Mouse (Mus musculus) CD4-positive naive resting alpha-beta T cell, adult 57 days (primary cell): ENCODE data around the gene Nin. TPM values are rescaled to one million over a fixed set of nuclear protein-coding genes. Genes with fewer than 3 reads are reported as not detected.

ENCODE experiments used
- total RNA-seq: library from RNA; stranded (reverse); gene quantifications from one replicate; pipeline ENCODE4 v1.2.4, GENCODE M21; 2023

Nin gene
- total RNA-seq = 95.7 TPM

DNA sequence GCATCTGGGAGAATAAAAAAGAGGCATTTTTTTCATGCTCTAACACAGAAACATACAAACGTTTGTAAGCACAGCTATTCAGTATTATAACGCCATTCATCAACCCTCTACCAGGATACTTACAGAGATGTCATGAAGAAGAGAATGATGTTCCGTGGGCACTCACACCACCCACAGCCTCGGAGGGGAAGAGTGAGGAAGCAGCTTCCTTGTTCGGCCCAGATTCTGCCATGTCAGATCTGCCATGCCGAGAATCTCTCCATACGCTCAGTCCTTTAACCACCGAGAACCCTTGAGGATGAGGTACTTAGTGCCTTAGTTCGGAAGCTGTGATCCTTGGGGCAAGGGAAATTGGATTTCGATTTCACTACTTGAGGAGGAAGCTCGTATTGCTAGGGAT is at the start of gene Nin:
Gene Nin (minus strand): TSS at position 367 of the 400 bp plus-strand sequence.

DNA sequence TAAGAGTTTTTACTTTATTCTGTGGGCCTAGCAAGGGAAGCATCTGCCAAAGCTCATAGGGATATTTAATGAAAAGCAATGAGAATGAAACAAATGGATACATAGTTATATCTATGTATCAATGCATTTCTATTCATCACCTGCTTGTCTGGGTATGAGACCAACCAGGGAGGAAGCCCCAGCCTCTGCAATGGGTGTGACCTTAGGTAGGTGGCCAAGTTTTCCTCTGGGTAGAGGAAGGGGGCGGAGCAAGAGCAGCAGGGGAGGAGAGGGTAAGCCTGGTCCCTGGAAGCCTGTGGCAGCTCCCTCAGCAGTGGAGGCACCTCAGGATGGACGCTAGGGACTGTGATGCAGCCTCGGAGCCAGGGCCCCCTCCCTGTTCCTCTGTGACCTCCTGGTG is 40.3 kb upstream of the Nin start, which contains the start of gene Abhd12b:
Gene Abhd12b (plus strand): TSS at position 301 of the 400 bp plus-strand sequence.

DNA sequence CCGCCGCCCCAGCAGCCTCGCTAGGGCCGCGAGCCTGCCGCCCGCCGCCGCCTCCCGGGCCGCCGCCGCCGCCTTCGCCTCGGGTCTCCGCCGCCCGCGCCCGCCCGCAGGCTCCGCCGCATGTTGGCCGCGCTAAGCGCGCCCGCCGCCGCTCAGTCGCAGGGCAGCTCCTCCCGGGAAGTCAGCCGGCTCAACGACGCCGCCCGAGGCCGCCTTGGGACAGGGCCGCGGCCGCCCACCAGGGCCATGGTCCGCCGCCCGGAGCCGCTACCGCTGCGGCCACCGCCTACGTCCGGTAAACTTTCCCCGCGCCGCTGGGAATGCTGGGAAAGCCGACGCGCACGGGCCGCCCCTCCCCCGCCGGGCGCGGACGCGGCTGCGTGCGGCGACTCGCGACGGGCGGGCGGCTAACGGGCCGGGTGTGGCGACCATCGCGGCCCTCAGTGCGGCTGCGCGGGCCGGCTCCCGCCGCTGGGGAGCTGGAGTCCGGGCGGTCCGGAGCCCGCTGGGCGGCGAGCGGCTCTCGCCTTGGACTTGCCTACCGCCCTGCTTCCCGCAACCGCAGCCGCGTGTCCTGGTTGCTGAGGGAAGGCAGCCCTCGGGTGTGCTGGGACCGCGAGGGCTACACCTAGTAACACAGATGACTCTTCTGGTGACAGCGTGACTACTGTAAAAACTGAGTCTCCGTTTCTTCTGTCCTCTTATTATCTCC is 126.6 kb downstream of the Nin start, which contains the start of gene Sav1:
Gene Sav1 (minus strand): TSS at position 217 of the 712 bp plus-strand sequence.

Other genes starting within 250 kb of the Nin start
- gene Atl1, start 221.1 kb downstream of the Nin start, total RNA-seq = 0.92 TPM
- 17.3 TPM for gene Map4k5, start 220.5 kb downstream of the Nin start, total RNA-seq
- gene Sav1, start 126.7 kb downstream of the Nin start, total RNA-seq = 26.0 TPM
- gene Abhd12b, start 40.4 kb upstream of the Nin start, total RNA-seq = not detected
- gene Pygl, start 117.8 kb upstream of the Nin start, total RNA-seq = 2.2 TPM
- not detected for gene Trim9, start 233.9 kb upstream of the Nin start, total RNA-seq